Mouse (Mus musculus): ENCODE data around the gene Ppfia2. TPM values are rescaled to one million over a fixed set of nuclear protein-coding genes. Genes with fewer than 3 reads are reported as not detected.

The Ppfia2 gene
- polyA plus RNA-seq, 1 experiment from 2014 or later: 5.1 TPM

GRCm38 (mm10) chr10:106632171-106632935, 162.2 kb downstream of the Ppfia2 start:
- H3K27me3 ChIP-seq (ENCODE audit: control insufficient read depth, insufficient read depth, low read length): no peaks in the 10 kb centered on the region
- 64% methylated on average over 18 of the region's 18 CpGs for WGBS
- ATAC-seq (ENCODE audit: insufficient read depth, low FRiP score, low TSS enrichment): peak; percentile 82
- no peaks in the 10 kb centered on the region for H3K36me3 ChIP-seq (ENCODE audit: control insufficient read depth, insufficient read depth, low read length)
- H3K4me1 ChIP-seq (ENCODE audit: control insufficient read depth, insufficient read depth, low read length): no peaks in the 10 kb centered on the region
- no peak overlapping the region for H3K9ac ChIP-seq (ENCODE audit: low read length)
- DNase-seq (ENCODE audit: low spot score): no peak
- H3K4me3 ChIP-seq (ENCODE audit: low read depth, low read length): no peak overlapping the region
- no peak overlapping the region for H3K4me2 ChIP-seq (ENCODE audit: low read depth)
- no peak overlapping the region for H3K27ac ChIP-seq (ENCODE audit: low read depth, low read length)
- H3K9me3 ChIP-seq (ENCODE audit: control insufficient read depth, low read length): no peaks in the 10 kb centered on the region

DNA sequence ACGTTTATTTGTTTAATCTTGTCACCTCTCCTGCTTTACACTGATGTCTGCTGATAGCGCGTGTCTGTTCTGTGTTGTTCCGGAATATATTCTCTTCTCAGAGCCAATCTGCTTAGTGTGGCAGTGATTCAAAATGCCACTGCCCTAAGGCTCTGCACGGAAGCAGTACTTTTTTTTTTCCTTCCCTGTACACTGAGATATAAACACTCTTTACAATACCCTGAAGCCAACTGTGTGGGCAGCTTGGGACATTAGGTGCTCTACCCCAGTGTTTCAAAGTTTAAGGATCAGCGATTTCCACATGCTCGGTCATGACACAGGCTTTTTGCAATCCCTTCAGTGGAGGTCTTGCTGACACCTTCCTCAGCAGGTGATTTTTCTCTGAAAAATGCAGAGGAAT, 163.8 kb downstream of the Ppfia2 start:
- Histone ChIP-seq H3K4me2 (ENCODE audit: low read depth) (no peak overlapping the region), H3K36me3 (ENCODE audit: control insufficient read depth, insufficient read depth, low read length) (no peaks in the 10 kb centered on the region)

GRCm38 (mm10) chr10:106652276-106652675, 182.1 kb downstream of the Ppfia2 start:
- DNase-seq (ENCODE audit: low spot score): no peak
- Histone ChIP-seq H3K4me2 (ENCODE audit: low read depth) (no peak overlapping the region), H3K27me3 (ENCODE audit: control insufficient read depth, insufficient read depth, low read length) (no peaks in the 10 kb centered on the region), H3K27ac (ENCODE audit: low read depth, low read length) (no peak overlapping the region), H3K9me3 (ENCODE audit: control insufficient read depth, low read length) (no peaks in the 10 kb centered on the region), H3K9ac (ENCODE audit: low read length) (no peak overlapping the region), H3K4me1 (ENCODE audit: control insufficient read depth, insufficient read depth, low read length) (no peaks in the 10 kb centered on the region), H3K36me3 (ENCODE audit: control insufficient read depth, insufficient read depth, low read length) (no peaks in the 10 kb centered on the region), H3K4me3 (ENCODE audit: low read depth, low read length) (no peak overlapping the region)
- WGBS: 93% methylated on average over 4 of the region's 4 CpGs
- ATAC-seq (ENCODE audit: insufficient read depth, low FRiP score, low TSS enrichment): no peak

More for the DNA sequence above, 163.8 kb downstream of the Ppfia2 start:
- no peak overlapping the region for H3K27ac ChIP-seq (ENCODE audit: low read depth, low read length)
- H3K4me1 ChIP-seq (ENCODE audit: control insufficient read depth, insufficient read depth, low read length): no peaks in the 10 kb centered on the region
- no peaks in the 10 kb centered on the region for H3K9me3 ChIP-seq (ENCODE audit: control insufficient read depth, low read length)
- WGBS: 87% methylated on average over 7 of the region's 7 CpGs
- ATAC-seq (ENCODE audit: insufficient read depth, low FRiP score, low TSS enrichment) (no peak), DNase-seq (ENCODE audit: low spot score) (no peak)
- H3K4me3 ChIP-seq (ENCODE audit: low read depth, low read length): no peak overlapping the region
- H3K9ac ChIP-seq (ENCODE audit: low read length): no peak overlapping the region
- H3K27me3 ChIP-seq (ENCODE audit: control insufficient read depth, insufficient read depth, low read length): no peaks in the 10 kb centered on the region

GRCm38 (mm10) chr10:106665221-106665620, 195.1 kb downstream of the Ppfia2 start:
- Histone ChIP-seq H3K27ac (ENCODE audit: low read depth, low read length) (no peak overlapping the region), H3K27me3 (ENCODE audit: control insufficient read depth, insufficient read depth, low read length) (no peaks in the 10 kb centered on the region), H3K9me3 (ENCODE audit: control insufficient read depth, low read length) (no peaks in the 10 kb centered on the region), H3K4me2 (ENCODE audit: low read depth) (no peak overlapping the region), H3K36me3 (ENCODE audit: control insufficient read depth, insufficient read depth, low read length) (no peaks in the 10 kb centered on the region), H3K4me3 (ENCODE audit: low read depth, low read length) (no peak overlapping the region), H3K9ac (ENCODE audit: low read length) (no peak overlapping the region), H3K4me1 (ENCODE audit: control insufficient read depth, insufficient read depth, low read length) (no peaks in the 10 kb centered on the region)
- no peak for DNase-seq (ENCODE audit: low spot score)
- WGBS: 86% methylated on average over 3 of the region's 3 CpGs
- no peak for ATAC-seq (ENCODE audit: insufficient read depth, low FRiP score, low TSS enrichment)

DNA sequence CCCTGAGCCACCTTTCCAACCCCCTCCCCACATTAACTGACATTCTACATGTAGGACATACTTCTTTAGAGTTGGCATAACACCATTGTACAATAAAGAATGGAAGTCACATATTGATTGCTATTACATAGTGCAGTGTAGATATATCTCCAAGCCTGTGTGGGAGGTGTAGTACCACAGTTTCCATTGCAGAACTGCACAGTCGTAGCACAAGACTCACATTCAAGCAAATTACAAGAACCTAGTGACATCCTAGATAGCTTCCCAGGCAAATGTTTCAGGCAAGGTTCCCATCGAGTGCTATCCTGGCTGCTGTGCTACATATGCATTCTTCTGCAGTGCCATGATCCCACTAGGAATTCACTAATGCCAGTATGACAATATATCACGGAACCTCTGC, 200.0 kb downstream of the Ppfia2 start:
- Histone ChIP-seq H3K4me3 (ENCODE audit: low read depth, low read length) (no peak overlapping the region), H3K27ac (ENCODE audit: low read depth, low read length) (no peak overlapping the region), H3K4me1 (ENCODE audit: control insufficient read depth, insufficient read depth, low read length) (no peaks in the 10 kb centered on the region), H3K4me2 (ENCODE audit: low read depth) (no peak overlapping the region), H3K27me3 (ENCODE audit: control insufficient read depth, insufficient read depth, low read length) (no peaks in the 10 kb centered on the region), H3K9me3 (ENCODE audit: control insufficient read depth, low read length) (no peaks in the 10 kb centered on the region), H3K36me3 (ENCODE audit: control insufficient read depth, insufficient read depth, low read length) (no peaks in the 10 kb centered on the region), H3K9ac (ENCODE audit: low read length) (no peak overlapping the region)
- DNase-seq (ENCODE audit: low spot score) (no peak), ATAC-seq (ENCODE audit: insufficient read depth, low FRiP score, low TSS enrichment) (no peak)
- 89% methylated on average over 3 of the region's 3 CpGs for WGBS

DNA sequence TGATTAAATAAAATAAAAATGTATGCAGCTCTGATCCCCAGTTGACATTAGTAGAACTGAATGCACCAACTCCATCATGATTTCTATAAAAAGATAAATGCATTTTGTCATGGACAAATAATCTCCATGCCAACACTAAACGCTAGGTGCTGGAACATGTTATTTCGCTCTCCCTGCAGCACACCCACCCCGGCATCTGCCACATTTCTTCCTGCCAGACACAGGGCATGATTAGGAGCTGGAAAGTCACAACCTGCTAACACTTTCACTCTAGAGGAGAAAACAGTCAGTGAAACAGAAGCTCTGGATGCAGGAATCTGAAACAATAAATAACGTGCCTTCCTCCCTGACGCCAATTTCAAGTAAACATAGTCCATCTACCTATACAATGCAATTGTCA, 211.3 kb downstream of the Ppfia2 start:
- Histone ChIP-seq H3K4me1 (ENCODE audit: control insufficient read depth, insufficient read depth, low read length) (no peaks in the 10 kb centered on the region), H3K4me3 (ENCODE audit: low read depth, low read length) (no peak overlapping the region), H3K9me3 (ENCODE audit: control insufficient read depth, low read length) (no peaks in the 10 kb centered on the region), H3K36me3 (ENCODE audit: control insufficient read depth, insufficient read depth, low read length) (no peaks in the 10 kb centered on the region), H3K27me3 (ENCODE audit: control insufficient read depth, insufficient read depth, low read length) (no peaks in the 10 kb centered on the region), H3K27ac (ENCODE audit: low read depth, low read length) (no peak overlapping the region), H3K4me2 (ENCODE audit: low read depth) (no peak overlapping the region), H3K9ac (ENCODE audit: low read length) (no peak overlapping the region)
- no peak for ATAC-seq (ENCODE audit: insufficient read depth, low FRiP score, low TSS enrichment)
- 93% methylated on average over 5 of the region's 5 CpGs for WGBS
- DNase-seq (ENCODE audit: low spot score): no peak

GRCm38 (mm10) chr10:106685519-106685918, 215.4 kb downstream of the Ppfia2 start:
- no peak overlapping the region for H3K4me2 ChIP-seq (ENCODE audit: low read depth)
- no peaks in the 10 kb centered on the region for H3K36me3 ChIP-seq (ENCODE audit: control insufficient read depth, insufficient read depth, low read length)
- DNase-seq (ENCODE audit: low spot score): no peak
- no peak overlapping the region for H3K4me3 ChIP-seq (ENCODE audit: low read depth, low read length)
- no peak overlapping the region for H3K27ac ChIP-seq (ENCODE audit: low read depth, low read length)
- no peaks in the 10 kb centered on the region for H3K9me3 ChIP-seq (ENCODE audit: control insufficient read depth, low read length)
- H3K9ac ChIP-seq (ENCODE audit: low read length): no peak overlapping the region
- 91% methylated on average over 3 of the region's 3 CpGs for WGBS
- ATAC-seq (ENCODE audit: insufficient read depth, low FRiP score, low TSS enrichment): no peak
- H3K4me1 ChIP-seq (ENCODE audit: control insufficient read depth, insufficient read depth, low read length): no peaks in the 10 kb centered on the region
- H3K27me3 ChIP-seq (ENCODE audit: control insufficient read depth, insufficient read depth, low read length): no peaks in the 10 kb centered on the region

- H3K4me1 ChIP-seq (ENCODE audit: control insufficient read depth, insufficient read depth, low read length): no peaks in the 10 kb centered on the region
- DNase-seq (ENCODE audit: low spot score) (no peak), ATAC-seq (ENCODE audit: insufficient read depth, low FRiP score, low TSS enrichment) (no peak)
- 93% methylated on average over 2 of the region's 2 CpGs for WGBS
- H3K27ac ChIP-seq (ENCODE audit: low read depth, low read length): no peak overlapping the region
- H3K9me3 ChIP-seq (ENCODE audit: control insufficient read depth, low read length): no peaks in the 10 kb centered on the region
- H3K36me3 ChIP-seq (ENCODE audit: control insufficient read depth, insufficient read depth, low read length): no peaks in the 10 kb centered on the region
- H3K4me3 ChIP-seq (ENCODE audit: low read depth, low read length): no peak overlapping the region
- no peak overlapping the region for H3K9ac ChIP-seq (ENCODE audit: low read length)
- no peak overlapping the region for H3K4me2 ChIP-seq (ENCODE audit: low read depth)
- no peaks in the 10 kb centered on the region for H3K27me3 ChIP-seq (ENCODE audit: control insufficient read depth, insufficient read depth, low read length)
These were observed 249.8 kb downstream of the Ppfia2 start for GRCm38 (mm10) chr10:106719936-106720335.

DNA sequence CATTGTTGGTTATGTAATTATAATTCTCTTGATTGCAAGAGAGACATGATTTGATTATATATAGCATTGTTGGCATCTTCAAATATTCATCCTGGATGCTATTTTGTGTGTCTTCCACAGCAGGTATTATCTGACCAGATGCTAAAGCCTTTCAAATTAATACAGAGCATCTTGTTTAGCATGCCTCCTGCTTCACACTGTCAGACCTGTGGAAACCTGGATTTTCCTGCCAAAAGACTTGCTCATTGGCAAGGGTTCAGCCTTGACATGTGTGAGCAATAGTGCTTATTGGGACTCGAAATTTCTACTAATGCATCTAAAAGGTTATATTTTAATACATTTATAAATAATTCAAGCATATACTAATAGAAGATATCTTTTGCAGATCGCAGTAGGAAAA, 262.1 kb downstream of the Ppfia2 start:
- DNase-seq (ENCODE audit: low spot score) (no peak), ATAC-seq (ENCODE audit: insufficient read depth, low FRiP score, low TSS enrichment) (no peak)
- Histone ChIP-seq H3K27me3 (ENCODE audit: control insufficient read depth, insufficient read depth, low read length) (no peaks in the 10 kb centered on the region), H3K36me3 (ENCODE audit: control insufficient read depth, insufficient read depth, low read length) (no peaks in the 10 kb centered on the region), H3K4me2 (ENCODE audit: low read depth) (no peak overlapping the region), H3K27ac (ENCODE audit: low read depth, low read length) (no peak overlapping the region), H3K9me3 (ENCODE audit: control insufficient read depth, low read length) (no peaks in the 10 kb centered on the region), H3K9ac (ENCODE audit: low read length) (no peak overlapping the region), H3K4me3 (ENCODE audit: low read depth, low read length) (no peak overlapping the region), H3K4me1 (ENCODE audit: control insufficient read depth, insufficient read depth, low read length) (no peaks in the 10 kb centered on the region)
- WGBS: 76% methylated on average over 2 of the region's 2 CpGs

All from neural tube, embryonic 11.5 days (tissue).